Mouse (Mus musculus) ES-Bruce4 (cell line): Measurements from ENCODE around the gene Mecom. TPM values are rescaled to one million over a fixed set of nuclear protein-coding genes. Genes with fewer than 3 reads are reported as not detected.

Source experiments
- H3K27ac ChIP-seq: 2 replicates; pipeline ENCODE4 v1.5.1; 2012; ENCODE audit warnings: low read length, inconsistent platforms; ENCODE audit not compliant: insufficient read depth
- H3K27me3 ChIP-seq: 2 replicates; pipeline ENCODE4 v1.6.1; 2012; ENCODE audit warnings: mild to moderate bottlenecking, low read length, inconsistent platforms; ENCODE audit not compliant: control insufficient read depth, poor library complexity, insufficient read depth, severe bottlenecking
- H3K36me3 ChIP-seq: 2 replicates; pipeline ENCODE4 v1.6.1; 2012; ENCODE audit warnings: inconsistent platforms, mild to moderate bottlenecking, low read length, moderate library complexity; ENCODE audit not compliant: control insufficient read depth, poor library complexity, insufficient read depth, severe bottlenecking
- H3K4me1 ChIP-seq: one replicate; pipeline ENCODE4 v1.8.1; 2011; ENCODE audit warnings: low read length; ENCODE audit not compliant: control insufficient read depth, insufficient read depth
- H3K4me3 ChIP-seq: 2 replicates; pipeline ENCODE4 v1.5.1; 2011; ENCODE audit warnings: low read depth, mild to moderate bottlenecking, low read length
- H3K9ac ChIP-seq: 2 replicates; pipeline ENCODE4 v1.6.1; 2012; ENCODE audit warnings: low read depth, mild to moderate bottlenecking, inconsistent platforms; ENCODE audit not compliant: poor library complexity, severe bottlenecking
- H3K9me3 ChIP-seq: replicated peaks from 2 replicates; pipeline ENCODE4 v1.6.1; 2012; ENCODE audit warnings: mild to moderate bottlenecking, low read length, inconsistent platforms; ENCODE audit not compliant: control insufficient read depth, poor library complexity, insufficient read depth, severe bottlenecking
- CTCF ChIP-seq: IDR thresholded peaks from one replicate; pipeline ENCODE4 v1.8.1; 2011; ENCODE audit warnings: low read depth, low read length
- EP300 ChIP-seq: IDR thresholded peaks from 2 replicates; pipeline ENCODE4 v1.6.1; 2011; ENCODE audit warnings: low read depth, low read length; ENCODE audit not compliant: insufficient read depth
- POLR2A ChIP-seq: IDR thresholded peaks from one replicate; pipeline ENCODE4 v1.8.1; 2011; ENCODE audit warnings: low read length; ENCODE audit not compliant: insufficient read depth
- polyA plus RNA-seq: library from polyadenylated mRNA; stranded (reverse); fragments of >200 nt; gene quantifications from 2 replicates; pipeline ENCODE4 v1.2.4, GENCODE M21; 2011; ENCODE audit warnings: low read depth; ENCODE audit not compliant: missing spikeins, insufficient read depth, insufficient read length

Mecom gene
- polyA plus RNA-seq, 1 experiment: 0.24 TPM

- TF ChIP-seq EP300 (no peak), CTCF (no peak), POLR2A (no peak)
- Histone ChIP-seq H3K27ac (no peak overlapping the region), H3K9ac (no peak overlapping the region), H3K4me1 (no peaks in the 10 kb centered on the region), H3K4me3 (no peak overlapping the region), H3K9me3 (no peaks in the 10 kb centered on the region), H3K36me3 (no peaks in the 10 kb centered on the region), H3K27me3 (no peaks in the 10 kb centered on the region)
Measured at GRCm38 (mm10) chr3:30076522-30076921, 471.3 kb downstream of the Mecom start.

DNA sequence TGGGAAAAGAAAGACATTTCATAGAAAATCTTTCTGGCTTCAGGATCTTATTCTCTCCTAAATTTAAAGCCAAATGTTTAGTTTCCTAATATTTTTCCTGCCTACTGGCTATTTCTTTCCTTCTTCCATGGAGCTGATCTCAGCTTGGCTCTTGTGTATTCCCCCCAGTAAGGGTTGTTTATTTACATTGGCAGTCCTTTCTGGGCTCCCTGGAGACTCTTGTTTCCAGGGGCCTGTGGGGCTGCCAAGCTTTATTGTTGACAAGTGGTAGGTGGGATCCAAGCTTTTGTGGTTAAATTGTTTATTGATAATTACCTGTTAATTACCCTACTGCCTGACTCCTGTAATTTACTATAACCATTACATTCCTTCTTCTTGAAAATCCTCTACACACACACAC lies 476.5 kb downstream of the Mecom start:
- H3K9ac ChIP-seq: no peak overlapping the region
- H3K27ac ChIP-seq: no peak overlapping the region
- no peaks in the 10 kb centered on the region for H3K4me1 ChIP-seq
- TF ChIP-seq POLR2A (no peak), CTCF (no peak), EP300 (no peak)
- H3K36me3 ChIP-seq: no peaks in the 10 kb centered on the region
- no peak overlapping the region for H3K4me3 ChIP-seq
- H3K9me3 ChIP-seq: no peaks in the 10 kb centered on the region
- H3K27me3 ChIP-seq: no peaks in the 10 kb centered on the region

DNA sequence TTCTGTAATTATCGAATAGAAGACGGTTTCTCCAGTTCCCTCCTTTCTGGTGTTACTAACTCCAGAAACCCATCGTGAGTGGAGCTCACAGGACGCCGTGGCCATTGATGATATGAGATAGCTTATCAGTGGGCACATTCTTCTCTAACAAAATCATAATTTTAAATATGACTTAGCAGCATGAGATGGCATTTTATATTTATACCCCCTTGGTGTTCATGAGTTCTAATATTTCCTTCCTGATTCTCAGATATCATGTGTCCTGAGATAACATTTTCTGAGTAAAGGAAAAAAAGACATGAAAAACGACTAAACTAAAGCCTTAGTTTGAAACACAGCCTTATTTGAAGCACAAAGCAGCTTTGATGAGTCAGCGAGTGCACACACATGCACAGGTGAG lies 481.3 kb downstream of the Mecom start:
- H3K4me1 ChIP-seq: no peaks in the 10 kb centered on the region
- no peak overlapping the region for H3K4me3 ChIP-seq
- no peak overlapping the region for H3K27ac ChIP-seq
- no peaks in the 10 kb centered on the region for H3K36me3 ChIP-seq
- no peaks in the 10 kb centered on the region for H3K27me3 ChIP-seq
- H3K9ac ChIP-seq: no peak overlapping the region
- no peak for TF ChIP-seq EP300
- no peak for TF ChIP-seq POLR2A
- TF ChIP-seq CTCF: no peak
- H3K9me3 ChIP-seq: no peaks in the 10 kb centered on the region

DNA sequence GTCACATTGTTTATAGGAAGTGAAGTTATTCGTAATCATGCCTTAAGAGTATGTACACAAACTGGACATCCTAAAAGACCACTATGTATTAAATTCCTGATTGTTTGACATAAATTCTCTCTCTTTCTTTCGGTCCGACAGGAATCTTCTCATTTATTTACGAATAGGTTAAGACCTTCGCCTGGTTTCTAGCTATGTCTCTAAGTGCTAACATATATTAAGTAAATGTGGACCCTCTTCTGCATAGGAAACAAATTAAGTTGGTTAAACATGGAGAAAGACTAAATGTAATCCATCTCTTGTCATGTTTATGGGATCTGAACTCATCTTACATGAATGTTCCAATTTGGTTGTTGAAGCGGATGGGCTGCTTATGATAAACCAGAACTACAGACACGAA lies 487.8 kb downstream of the Mecom start:
- Histone ChIP-seq H3K9ac (no peak overlapping the region), H3K27me3 (no peaks in the 10 kb centered on the region), H3K27ac (no peak overlapping the region), H3K36me3 (no peaks in the 10 kb centered on the region), H3K9me3 (no peaks in the 10 kb centered on the region), H3K4me3 (no peak overlapping the region), H3K4me1 (no peaks in the 10 kb centered on the region)
- no peak for TF ChIP-seq POLR2A
- no peak for TF ChIP-seq EP300
- no peak for TF ChIP-seq CTCF

DNA sequence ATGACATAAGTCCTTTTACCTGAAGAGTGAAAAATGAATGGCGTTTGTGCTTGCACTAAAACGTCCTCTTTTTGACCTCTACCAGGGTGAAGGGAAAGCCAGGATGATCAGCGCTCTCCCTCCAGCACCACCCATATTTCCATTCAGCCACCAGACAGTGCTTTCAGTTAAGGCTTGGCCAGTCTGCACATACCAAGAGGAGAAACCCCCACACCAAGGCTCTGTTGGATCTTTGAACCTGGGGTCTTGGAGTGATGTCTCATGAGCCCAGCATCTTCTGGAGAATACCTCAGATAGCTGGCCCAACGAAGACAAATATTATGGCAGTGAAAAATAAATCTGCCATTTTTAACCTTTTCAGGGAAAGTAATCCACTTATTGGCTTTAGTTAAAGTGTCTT lies 488.2 kb downstream of the Mecom start:
- TF ChIP-seq EP300 (no peak), POLR2A (no peak), CTCF (no peak)
- H3K4me3 ChIP-seq: no peak overlapping the region
- H3K4me1 ChIP-seq: no peaks in the 10 kb centered on the region
- no peaks in the 10 kb centered on the region for H3K36me3 ChIP-seq
- no peak overlapping the region for H3K27ac ChIP-seq
- no peak overlapping the region for H3K9ac ChIP-seq
- no peaks in the 10 kb centered on the region for H3K27me3 ChIP-seq
- no peaks in the 10 kb centered on the region for H3K9me3 ChIP-seq

- Histone ChIP-seq H3K9me3 (no peaks in the 10 kb centered on the region), H3K9ac (no peak overlapping the region), H3K4me1 (no peaks in the 10 kb centered on the region), H3K27me3 (no peaks in the 10 kb centered on the region), H3K36me3 (no peaks in the 10 kb centered on the region), H3K27ac (no peak overlapping the region), H3K4me3 (no peak overlapping the region)
- no peak for TF ChIP-seq CTCF
- no peak for TF ChIP-seq EP300
- no peak for TF ChIP-seq POLR2A
Measured at GRCm38 (mm10) chr3:30051287-30051686, 496.5 kb downstream of the Mecom start.
